Mouse (Mus musculus) lung, embryonic 16.5 days (tissue): ENCODE data around the gene 9130019O22Rik. TPM values are rescaled to one million over a fixed set of nuclear protein-coding genes. Genes with fewer than 3 reads are reported as not detected.
"Not testable (repeated sequence)": the region's sequence is repeated elsewhere in the genome, so short reads cannot be mapped to it uniquely, and the experiment has no call there.

Experiments used
- ATAC-seq: fragments of 200-750 bp; cut with Nextera tagmentation; 2 replicates; pipeline ENCODE4 v1.8.0; 2017; ENCODE audit warnings: low read depth, mild to moderate bottlenecking, moderate library complexity
- H3K27ac ChIP-seq: fragments of 300-500 bp; sonication (generic); 2 replicates; pipeline ENCODE4 v1.5.1; 2014; ENCODE audit warnings: mild to moderate bottlenecking, control low read depth, low read length
- H3K27me3 ChIP-seq: fragments of 300-500 bp; sonication (generic); 2 replicates; pipeline ENCODE4 v1.6.1; 2014; ENCODE audit warnings: low read depth, low read length, mixed read lengths; ENCODE audit not compliant: control insufficient read depth, insufficient read depth
- H3K36me3 ChIP-seq: fragments of 300-500 bp; sonication (generic); 2 replicates; pipeline ENCODE4 v1.6.1; 2014; ENCODE audit warnings: low read length; ENCODE audit not compliant: control insufficient read depth, insufficient read depth
- H3K4me1 ChIP-seq: fragments of 300-500 bp; sonication (generic); replicated peaks from 2 replicates; pipeline ENCODE4 v1.6.1; 2014; ENCODE audit warnings: low read length, mixed read lengths; ENCODE audit not compliant: control insufficient read depth, insufficient read depth
- H3K4me2 ChIP-seq: fragments of 300-500 bp; sonication (generic); 2 replicates; pipeline ENCODE4 v1.6.1; 2014; ENCODE audit warnings: low read depth, low read length, control low read depth
- H3K4me3 ChIP-seq: fragments of 300-500 bp; sonication (generic); 2 replicates; pipeline ENCODE4 v1.5.1; 2014; ENCODE audit warnings: mild to moderate bottlenecking, low read length, control low read depth
- H3K9ac ChIP-seq: fragments of 300-500 bp; sonication (generic); 2 replicates; pipeline ENCODE4 v1.6.1; 2014; ENCODE audit warnings: low read length, control low read depth
- H3K9me3 ChIP-seq: fragments of 300-500 bp; sonication (generic); 2 replicates; pipeline ENCODE4 v1.6.1; 2016; ENCODE audit warnings: low read length; ENCODE audit not compliant: control insufficient read depth
- WGBS: fragments of 180-500 bp; shearing (Covaris S2); extraction: QIAGEN DNeasy Blood & Tissue Kit; methylation state at CpG from one replicate; pipeline ENCODE4 v1.1.7; 2014; 5-methylcytosine and 5-hydroxymethylcytosine counted together
- polyA plus RNA-seq: library from polyadenylated mRNA; unstranded; fragments of >200 nt; fragmentation: Nextera tagmentation; extraction: Ambion mirVana; gene quantifications from 2 replicates; pipeline ENCODE4 v1.2.1, GENCODE M21; 2015

The 9130019O22Rik gene
- polyA plus RNA-seq, 1 experiment from 2014 or later: 8.0 TPM

DNA sequence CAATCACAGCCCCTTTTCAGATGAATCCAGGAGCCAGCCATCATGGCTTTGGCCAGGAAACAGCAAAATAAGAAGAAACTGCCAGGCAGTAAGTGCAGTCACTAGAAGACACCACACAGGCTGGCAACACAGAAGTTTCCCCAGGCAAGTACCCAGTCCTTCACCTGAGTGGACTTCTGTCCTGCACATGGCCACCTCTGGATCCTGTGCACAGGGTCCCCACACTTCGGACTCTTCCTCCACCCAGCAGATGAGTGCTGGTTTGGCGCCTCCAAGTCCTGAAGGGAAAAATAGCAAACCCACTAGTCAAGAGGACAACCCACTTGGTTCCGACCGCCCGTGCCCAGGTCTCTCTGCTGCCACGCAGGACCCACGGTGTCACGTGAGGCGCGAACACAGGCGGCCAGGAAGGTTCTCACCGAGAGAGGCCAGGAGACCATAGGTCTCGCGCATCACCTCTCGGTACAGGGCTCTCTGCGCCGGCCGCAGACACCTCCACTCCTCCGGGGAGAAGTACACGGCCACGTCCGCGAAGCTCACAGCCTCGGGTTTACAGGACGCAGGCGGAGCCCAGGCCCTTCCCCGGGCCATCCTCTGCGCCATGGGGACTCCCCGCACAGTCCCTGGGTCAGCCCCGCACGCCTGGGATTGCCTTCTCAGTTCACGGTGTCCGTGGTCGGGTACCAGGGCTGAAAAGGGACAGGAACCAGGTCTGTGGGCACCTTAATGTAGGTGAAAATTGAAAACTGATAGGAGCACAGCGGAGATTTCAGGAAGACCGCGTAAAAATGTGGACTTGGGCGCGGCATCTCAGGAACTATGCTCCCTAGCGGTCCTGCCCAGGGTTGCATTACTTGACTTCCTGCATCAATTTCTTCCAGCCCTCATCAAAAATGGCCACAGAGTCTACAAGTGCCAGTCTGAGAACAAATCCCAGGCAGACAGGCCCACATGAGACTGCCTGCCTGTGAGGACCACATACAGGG lies 19.3 kb upstream of the 9130019O22Rik start, which contains the start of gene Zfp764:
TSS of gene Zfp764 (minus strand) at position 821 of the 986 bp plus-strand sequence.
- peak; percentile 90 for ATAC-seq

DNA sequence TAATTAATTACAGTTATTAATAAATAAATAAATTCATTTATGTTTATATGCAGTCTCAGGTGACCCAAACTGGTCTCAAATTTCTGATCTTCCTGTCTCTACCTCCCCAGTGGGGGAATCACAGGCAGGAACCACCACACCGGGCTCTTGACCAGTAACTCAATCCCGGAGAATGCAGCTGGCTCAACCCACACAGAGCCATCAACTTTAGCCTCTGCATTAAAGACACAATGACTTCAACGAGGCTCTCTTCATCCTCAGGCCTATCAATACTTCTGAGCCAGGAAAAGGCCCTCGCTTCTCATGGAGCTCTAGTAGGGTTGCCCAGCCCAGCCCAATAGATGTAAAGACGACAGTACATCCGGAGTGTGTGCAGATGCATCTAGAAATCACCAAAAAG lies 17.1 kb upstream of the 9130019O22Rik start:
- 94% methylated on average over 6 of the region's 6 CpGs for WGBS
- not testable (repeated sequence) for H3K4me1 ChIP-seq, H3K36me3 ChIP-seq, H3K27ac ChIP-seq, H3K9me3 ChIP-seq, H3K4me2 ChIP-seq, H3K4me3 ChIP-seq, ATAC-seq, H3K27me3 ChIP-seq, H3K9ac ChIP-seq

More for the DNA sequence above, 19.3 kb upstream of the 9130019O22Rik start, which contains the start of gene Zfp764:
- not testable (repeated sequence) for H3K9me3 ChIP-seq, H3K36me3 ChIP-seq, H3K4me1 ChIP-seq, H3K27me3 ChIP-seq
- 6% methylated on average over 38 of the region's 40 CpGs for WGBS
- H3K4me2 ChIP-seq: peak within 1 kb of the TSS; percentile 89
- peak within 1 kb of the TSS; percentile 76 for H3K27ac ChIP-seq
- H3K9ac ChIP-seq: peak within 1 kb of the TSS; percentile 88
- peak within 1 kb of the TSS; percentile 70 for H3K4me3 ChIP-seq

DNA sequence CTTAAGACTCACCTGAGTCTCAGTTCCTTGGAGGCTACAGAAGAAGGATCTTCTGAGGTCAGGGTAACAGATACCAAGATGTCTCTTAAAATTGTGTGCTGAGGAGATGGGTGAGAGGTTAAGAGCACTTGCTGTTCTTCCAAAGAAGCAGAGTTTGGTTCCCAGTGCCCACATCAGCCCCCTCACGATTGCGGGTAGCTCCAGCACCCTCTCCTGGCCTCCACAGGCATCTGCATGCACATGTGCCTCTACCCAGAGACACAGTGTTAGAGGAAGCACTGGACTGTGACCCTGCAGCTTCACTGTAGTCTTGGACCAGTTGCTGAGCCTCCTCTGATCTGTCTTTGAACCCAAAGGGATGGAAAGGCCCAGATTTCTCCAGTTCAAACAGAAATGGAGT lies 16.0 kb upstream of the 9130019O22Rik start:
- Histone ChIP-seq H3K4me2 (no peak overlapping the region), H3K9ac (no peak overlapping the region), H3K9me3 (no peaks in the 10 kb centered on the region), H3K27ac (no peak overlapping the region), H3K27me3 (no peaks in the 10 kb centered on the region), H3K36me3 (peaks cover 3% of the 10 kb centered on the region; the same call in 1 of the 2 replicates), H3K4me3 (no peak overlapping the region), H3K4me1 (0 out of 2 replicates have a peak, but pooled peaks cover 2% of the 10 kb centered on the region)
- 54% methylated on average over 2 of the region's 2 CpGs for WGBS
- no peak for ATAC-seq

DNA sequence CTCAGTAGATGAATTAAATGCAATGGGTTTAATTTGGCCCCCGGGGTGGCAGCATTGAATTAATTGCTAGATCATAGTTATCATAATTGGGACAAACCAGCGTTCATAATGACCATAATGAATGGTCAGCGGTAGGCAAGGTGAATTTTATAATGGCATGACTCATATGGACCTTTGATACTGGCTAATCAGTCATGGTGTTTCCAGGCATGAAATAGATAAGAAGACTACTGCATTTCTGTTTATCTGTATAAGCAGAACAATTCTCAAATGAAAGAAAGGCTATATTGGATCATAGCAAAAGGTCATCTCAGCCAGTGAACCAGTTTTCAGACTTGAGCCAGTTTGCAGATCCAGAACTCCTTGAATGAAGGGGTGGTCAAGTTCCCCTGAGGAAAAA lies 13.4 kb upstream of the 9130019O22Rik start:
- WGBS: 55% methylated on average over 3 of the region's 3 CpGs
- Histone ChIP-seq H3K9me3 (no peaks in the 10 kb centered on the region), H3K27me3 (no peaks in the 10 kb centered on the region; the same call in 1 of the 2 replicates), H3K4me3 (no peak overlapping the region), H3K27ac (no peak overlapping the region), H3K9ac (no peak overlapping the region), H3K4me2 (no peak overlapping the region), H3K4me1 (no peaks in the 10 kb centered on the region), H3K36me3 (peaks cover 3% of the 10 kb centered on the region; the same call in 1 of the 2 replicates)
- ATAC-seq: no peak

DNA sequence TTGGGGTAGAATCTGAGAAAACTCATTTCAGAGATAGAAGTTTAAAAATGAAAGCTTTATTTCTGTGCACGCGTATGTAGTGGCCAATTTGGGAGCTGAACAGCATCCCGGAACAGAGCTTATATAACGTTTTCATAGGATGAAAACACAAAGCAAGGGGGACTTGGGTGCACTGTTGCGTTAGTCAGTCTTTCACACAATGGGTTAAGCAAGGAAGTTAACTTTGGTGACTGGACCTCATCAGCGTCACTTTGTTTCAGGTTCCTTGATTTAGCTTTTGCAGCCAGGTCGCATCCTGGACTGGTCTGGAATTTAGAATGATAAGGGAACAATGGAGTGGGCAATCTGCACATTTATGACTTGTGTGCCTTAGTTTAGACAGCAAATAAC lies 7.0 kb upstream of the 9130019O22Rik start:
- H3K9me3 ChIP-seq: no peaks in the 10 kb centered on the region
- peak overlapping the region; percentile 64 for H3K9ac ChIP-seq
- peak overlapping the region; percentile 14 for H3K27ac ChIP-seq
- peaks cover 8% of the 10 kb centered on the region for H3K4me1 ChIP-seq
- ATAC-seq: no peak
- H3K36me3 ChIP-seq: peaks cover 7% of the 10 kb centered on the region
- H3K27me3 ChIP-seq: no peaks in the 10 kb centered on the region; the same call in 1 of the 2 replicates
- 10% methylated on average over 7 of the region's 7 CpGs for WGBS
- peak overlapping the region; percentile 76 for H3K4me2 ChIP-seq
- peak overlapping the region; percentile 66 for H3K4me3 ChIP-seq

DNA sequence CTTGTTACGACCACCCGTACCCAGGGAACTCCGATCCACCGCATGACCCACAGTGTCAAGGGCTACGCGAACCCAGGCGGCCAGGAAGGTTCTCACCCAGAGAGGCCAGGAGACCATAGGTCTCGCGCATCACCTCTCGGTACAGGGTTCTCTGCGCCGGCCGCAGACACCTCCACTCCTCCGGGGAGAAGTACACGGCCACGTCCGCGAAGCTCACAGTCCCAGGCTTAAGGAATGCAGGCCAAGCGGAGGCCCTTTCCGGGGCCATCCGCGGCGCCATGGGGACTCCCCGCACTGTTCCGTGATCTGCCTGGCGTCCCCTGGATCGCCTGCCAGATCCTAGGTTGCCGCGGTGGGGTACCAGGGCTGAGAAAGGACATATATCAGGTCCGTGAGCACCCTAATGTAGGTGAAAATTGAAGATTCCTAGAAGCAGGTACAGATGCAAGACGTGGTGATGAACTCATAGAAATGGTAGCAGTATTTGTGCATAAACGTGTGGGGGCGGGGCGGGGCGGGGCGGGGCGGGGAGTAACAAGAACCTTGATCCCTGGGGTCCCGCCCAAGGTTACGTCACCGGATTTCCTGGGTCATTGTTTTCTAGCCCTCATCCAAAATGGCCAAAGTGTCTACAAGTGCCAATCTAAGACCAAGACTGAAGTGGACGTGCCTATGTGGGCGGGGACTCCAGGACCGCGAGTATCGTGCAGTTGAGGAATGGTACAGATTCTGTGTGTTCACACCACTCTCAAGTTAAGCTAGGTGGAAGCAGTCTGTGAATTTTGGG lies 6.4 kb upstream of the 9130019O22Rik start, which contains the start of gene E430018J23Rik:
TSS of gene E430018J23Rik (minus strand) at position 473 of the 787 bp plus-strand sequence.
- H3K4me1 ChIP-seq: peaks cover 8% of the 10 kb centered on the region
- peak within 1 kb of the TSS; percentile 78 for H3K27ac ChIP-seq
- no peaks in the 10 kb centered on the region; the same call in 1 of the 2 replicates for H3K27me3 ChIP-seq
- peaks cover 7% of the 10 kb centered on the region for H3K36me3 ChIP-seq
- peak; percentile 98 for ATAC-seq
- peak within 1 kb of the TSS; percentile 82 for H3K9ac ChIP-seq
- H3K4me3 ChIP-seq: peak within 1 kb of the TSS; percentile 66
- peak within 1 kb of the TSS; percentile 76 for H3K4me2 ChIP-seq
- no peaks in the 10 kb centered on the region for H3K9me3 ChIP-seq
- under 1% methylated on average over 43 of the region's 45 CpGs for WGBS

DNA sequence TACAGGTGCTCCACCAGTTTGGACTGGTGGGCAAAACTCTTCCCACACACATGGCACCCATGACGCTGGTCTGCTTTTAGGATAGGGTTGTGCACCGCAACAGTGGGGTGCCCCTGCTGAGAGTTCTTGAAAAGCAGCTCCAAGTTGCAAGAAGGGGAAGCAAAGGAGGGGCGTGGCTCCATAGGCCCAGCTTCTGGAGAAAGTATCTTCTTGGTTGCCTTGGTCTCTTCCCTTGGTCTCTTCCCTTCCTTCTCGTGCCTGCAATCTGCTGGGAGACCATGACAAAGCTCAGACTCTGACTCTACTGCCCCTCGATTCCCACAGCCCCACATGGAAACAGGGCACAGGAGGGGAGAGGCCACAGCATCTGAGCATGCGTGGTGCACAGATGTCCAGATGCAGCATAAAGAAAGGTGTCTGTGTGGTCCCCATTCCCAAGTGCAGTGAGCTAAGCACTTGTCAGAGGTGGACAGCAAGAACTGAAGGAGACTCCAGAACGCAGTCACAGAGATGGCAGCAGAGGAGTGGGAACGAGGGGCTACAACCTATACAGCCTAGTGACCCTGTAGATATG lies 5.4 kb upstream of the 9130019O22Rik start:
- Histone ChIP-seq H3K4me2 (peak overlapping the region; percentile 76), H3K4me1 (peaks cover 8% of the 10 kb centered on the region), H3K27ac (no peak overlapping the region), H3K36me3 (peaks cover 7% of the 10 kb centered on the region), H3K27me3 (no peaks in the 10 kb centered on the region; the same call in 1 of the 2 replicates), H3K9ac (peak overlapping the region; percentile 82; the same call in 1 of the 2 replicates), H3K9me3 (no peaks in the 10 kb centered on the region), H3K4me3 (peak overlapping the region; percentile 66)
- 71% methylated on average over 8 of the region's 8 CpGs for WGBS
- no peak for ATAC-seq

DNA sequence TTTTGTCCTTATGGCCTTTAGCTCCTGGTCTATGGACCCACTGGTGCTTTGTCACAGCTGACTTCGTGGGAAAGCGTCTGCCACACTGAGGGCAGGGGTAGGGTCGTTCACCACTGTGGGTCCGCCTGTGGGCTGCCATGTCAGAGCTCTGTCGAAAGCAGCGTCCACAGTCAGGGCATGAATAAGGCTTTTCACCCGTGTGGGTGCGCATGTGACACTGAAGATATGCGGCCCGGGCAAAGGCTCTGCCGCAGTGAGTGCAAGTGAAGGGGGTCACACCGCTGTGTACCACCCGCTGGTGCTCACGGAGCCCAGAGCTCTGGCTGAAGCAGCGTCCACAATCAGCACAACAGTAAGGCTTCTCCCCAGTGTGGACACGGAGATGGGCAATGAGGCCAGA lies 4.6 kb upstream of the 9130019O22Rik start:
- no peak for ATAC-seq
- 94% methylated on average over 16 of the region's 16 CpGs for WGBS

More for the DNA sequence above, 4.6 kb upstream of the 9130019O22Rik start:
- no peaks in the 10 kb centered on the region; the same call in 1 of the 2 replicates for H3K27me3 ChIP-seq
- no peak overlapping the region for H3K4me3 ChIP-seq
- peaks cover 8% of the 10 kb centered on the region for H3K4me1 ChIP-seq
- no peaks in the 10 kb centered on the region for H3K9me3 ChIP-seq
- H3K4me2 ChIP-seq: no peak overlapping the region
- peaks cover 7% of the 10 kb centered on the region for H3K36me3 ChIP-seq
- no peak overlapping the region for H3K9ac ChIP-seq
- no peak overlapping the region for H3K27ac ChIP-seq
